Mouse (Mus musculus): Measurements from ENCODE around the gene Sun1. TPM values are rescaled to one million over a fixed set of nuclear protein-coding genes. Genes with fewer than 3 reads are reported as not detected.

Sun1 gene
- total RNA-seq, 2 experiments from 2014 or later = 36.8 to 37.0 TPM

- no peak for DNase-seq (ENCODE audit: low spot score)
Measured at GRCm38 (mm10) chr5:139206525-139206924, 6.1 kb downstream of the Sun1 start.

DNA sequence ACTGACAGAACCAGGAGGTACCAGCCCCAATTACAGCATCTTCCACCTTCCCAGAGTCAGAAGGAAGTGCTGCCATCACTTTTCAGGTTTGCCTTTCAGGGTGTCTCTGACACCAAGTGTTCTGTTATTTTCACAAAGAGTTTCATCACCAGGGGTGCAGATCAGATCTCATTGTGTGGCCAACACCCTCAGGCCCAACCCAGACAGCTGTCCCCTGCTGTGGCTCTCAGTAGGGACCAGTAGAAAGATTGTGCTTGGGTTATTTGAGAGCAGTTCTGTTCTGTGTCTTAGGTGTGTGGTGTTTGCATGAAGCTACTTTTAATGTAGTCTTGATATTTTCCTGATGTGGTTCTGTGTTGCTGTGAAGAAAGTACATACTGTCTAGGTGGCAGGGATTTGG, 7.7 kb downstream of the Sun1 start:
- no peak for DNase-seq (ENCODE audit: low spot score)

- no peak for DNase-seq (ENCODE audit: low spot score)
Measured at GRCm38 (mm10) chr5:139208871-139209684, 8.6 kb downstream of the Sun1 start.

DNA sequence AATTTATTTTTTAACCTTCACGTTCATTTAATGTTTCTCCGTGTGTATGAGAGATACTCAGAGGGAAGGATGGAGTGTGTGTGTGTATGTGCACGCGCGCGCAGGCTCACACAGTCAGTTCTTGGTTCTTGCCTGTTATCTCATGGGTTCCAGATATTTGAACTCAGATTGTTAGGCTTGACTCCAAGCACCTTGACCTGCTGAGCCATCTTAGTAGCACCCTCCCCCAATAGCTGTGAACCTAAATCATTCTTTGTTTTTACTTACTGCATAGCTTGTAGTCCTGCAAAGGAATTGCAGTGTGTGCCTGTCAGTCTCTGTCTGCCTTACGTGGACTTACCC, 9.2 kb downstream of the Sun1 start:
- DNase-seq (ENCODE audit: low spot score) = no peak

DNA sequence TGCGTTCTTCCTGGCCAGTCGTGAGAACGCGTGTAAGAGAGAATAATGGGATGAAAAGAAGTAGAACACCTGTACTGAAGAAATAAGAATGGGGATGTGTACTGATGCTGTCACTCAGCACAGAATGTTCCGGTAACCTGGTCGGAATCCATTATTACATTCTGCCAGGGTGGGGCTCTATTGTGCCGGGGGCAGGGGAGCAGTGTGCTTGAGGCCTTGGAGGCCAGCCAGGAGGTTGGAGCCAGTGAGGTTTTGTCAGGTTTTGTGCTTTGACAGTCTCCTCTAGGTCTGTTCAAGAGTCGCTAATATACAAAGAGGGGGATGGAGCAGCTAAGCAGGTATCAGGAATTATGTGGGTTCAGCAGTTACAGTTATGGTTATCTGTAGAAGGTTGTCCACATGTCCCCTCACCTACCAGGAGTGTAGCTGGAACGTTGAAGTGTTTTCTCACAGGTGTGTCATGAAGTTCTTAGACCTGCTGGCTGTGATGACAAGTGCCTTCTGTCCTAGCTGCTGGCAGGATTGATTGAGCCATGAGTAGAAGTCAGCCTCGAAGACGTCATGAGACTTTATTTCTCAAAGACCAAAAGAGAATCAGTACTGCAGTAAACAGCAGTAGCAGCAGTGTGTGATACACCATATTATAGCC, 11.4 kb downstream of the Sun1 start:
- DNase-seq (ENCODE audit: low spot score) = no peak

DNA sequence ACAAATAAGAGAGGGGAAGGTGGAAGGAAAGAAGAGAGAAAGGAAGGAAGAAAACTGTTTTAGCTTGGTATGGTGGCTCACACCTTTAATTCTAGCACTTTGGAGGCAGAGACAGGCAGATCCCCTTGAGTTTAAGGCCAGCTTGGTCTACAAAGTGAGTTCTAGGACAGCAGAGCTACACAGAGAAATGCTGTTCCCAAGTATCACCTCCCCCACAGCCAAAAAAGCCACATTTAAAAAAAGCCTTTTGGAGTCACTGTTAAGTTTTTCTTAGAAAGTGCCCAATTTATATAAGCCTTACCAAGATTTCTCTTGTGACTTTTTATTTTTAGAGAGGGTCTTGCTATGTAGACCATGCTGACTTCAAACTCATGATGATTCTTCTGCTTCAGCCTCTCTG, 13.9 kb downstream of the Sun1 start:
- no peak for DNase-seq (ENCODE audit: low spot score)

- DNase-seq (ENCODE audit: low spot score) = no peak
Measured at GRCm38 (mm10) chr5:139215184-139215583, 14.7 kb downstream of the Sun1 start.

DNA sequence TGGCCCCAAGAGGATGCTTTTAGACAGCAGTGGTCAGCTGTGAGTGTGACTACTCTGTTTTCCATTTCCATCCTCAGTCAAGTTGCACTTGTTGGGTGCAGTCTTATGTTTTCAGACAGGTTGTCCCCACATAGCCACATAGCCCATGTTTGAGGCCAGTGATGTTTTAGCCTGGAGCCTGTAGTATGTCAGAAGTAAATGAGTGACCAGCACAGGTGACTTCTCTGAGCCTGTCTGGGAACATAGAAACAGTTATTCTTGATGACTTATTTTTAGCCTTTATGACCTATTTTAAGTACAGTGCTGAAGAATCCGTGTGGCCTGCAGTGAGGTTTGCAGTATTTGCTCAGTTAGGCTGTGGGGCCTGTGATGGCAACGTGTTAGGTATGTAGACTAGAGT, 15.7 kb downstream of the Sun1 start:
- no peak for DNase-seq (ENCODE audit: low spot score)

DNA sequence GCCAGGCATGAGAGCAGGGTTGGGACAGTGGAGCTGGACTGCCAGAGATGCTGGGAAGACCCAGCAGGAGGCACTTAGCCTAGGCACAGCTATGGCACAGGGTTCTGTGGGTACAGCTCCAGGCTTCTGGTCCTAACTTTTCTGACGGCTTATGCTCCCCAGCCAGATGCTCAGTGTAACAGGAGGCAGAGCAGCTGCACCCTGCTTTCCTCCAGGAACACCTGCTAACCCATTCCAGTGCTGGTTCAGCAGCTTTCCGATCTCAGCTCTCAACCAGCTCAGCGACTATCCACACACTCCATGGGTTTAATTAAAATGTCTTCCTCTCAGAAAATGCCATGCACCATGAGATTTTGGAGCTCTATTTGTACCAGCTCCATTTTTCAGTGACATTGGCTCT, 16.3 kb downstream of the Sun1 start:
- no peak for DNase-seq (ENCODE audit: low spot score)

- DNase-seq (ENCODE audit: low spot score) = no peak
Measured at GRCm38 (mm10) chr5:139220006-139220515, 19.6 kb downstream of the Sun1 start.

DNA sequence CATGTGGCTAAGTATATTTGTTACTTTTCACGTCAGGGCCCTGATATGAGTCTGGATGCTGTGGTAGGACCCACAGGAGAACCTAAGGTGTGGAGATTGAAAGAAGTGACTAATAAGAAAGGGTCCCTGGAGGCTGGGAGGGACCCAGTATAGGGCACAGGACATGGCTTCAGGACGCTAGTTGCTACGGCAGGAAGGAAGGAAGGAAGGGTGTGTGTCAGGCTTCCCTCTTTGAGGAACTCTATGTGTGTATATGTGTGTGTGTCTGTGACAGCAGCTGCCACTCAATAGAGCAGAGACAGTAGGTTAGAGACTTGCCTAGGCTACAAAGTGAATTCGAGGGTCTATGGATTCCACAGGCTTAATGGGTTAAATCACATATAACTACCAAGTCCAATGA, 20.2 kb downstream of the Sun1 start:
- DNase-seq (ENCODE audit: low spot score) = peak; percentile 30

DNA sequence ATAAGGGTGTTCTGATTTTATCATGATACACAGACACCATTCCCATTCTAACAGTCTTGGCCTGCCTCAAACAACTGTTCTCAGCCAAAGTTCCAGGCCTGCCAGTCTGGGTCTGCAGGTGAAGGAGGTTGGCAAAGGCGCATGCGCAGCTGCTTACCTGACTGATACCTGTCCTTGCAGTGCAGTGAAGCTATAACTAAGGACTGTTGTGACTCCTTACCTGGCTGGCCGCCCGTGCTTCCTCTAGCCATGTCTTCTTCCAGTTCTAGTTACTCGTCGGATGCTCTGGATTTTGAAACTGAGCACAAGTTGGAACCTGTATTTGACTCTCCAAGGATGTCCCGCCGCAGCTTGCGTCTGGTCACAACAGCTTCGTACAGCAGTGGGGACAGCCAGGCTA, 22.9 kb downstream of the Sun1 start:
- no peak for DNase-seq (ENCODE audit: low spot score)

- no peak for DNase-seq (ENCODE audit: low spot score)
Measured at GRCm38 (mm10) chr5:139227236-139227635, 26.8 kb downstream of the Sun1 start.

DNA sequence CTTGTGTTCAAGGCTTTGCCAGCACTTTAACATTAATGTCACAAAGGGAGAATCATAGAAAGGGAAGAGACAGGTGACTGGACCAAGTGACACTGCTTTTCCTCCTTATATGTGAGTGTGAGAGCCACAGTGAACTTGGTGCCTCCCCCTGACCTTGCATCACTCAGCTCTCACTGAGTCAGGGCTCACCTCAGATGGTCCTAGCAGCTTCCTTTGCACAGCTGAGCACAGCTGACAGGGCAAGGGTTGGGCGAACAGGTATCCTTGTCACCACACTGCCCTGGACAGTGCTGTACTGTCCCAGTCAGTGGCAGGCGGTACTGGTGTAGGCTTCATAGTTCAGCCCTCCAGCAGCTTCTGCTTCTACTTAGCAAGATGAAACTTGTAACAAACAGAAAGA, 27.2 kb downstream of the Sun1 start:
- DNase-seq (ENCODE audit: low spot score) = no peak

DNA sequence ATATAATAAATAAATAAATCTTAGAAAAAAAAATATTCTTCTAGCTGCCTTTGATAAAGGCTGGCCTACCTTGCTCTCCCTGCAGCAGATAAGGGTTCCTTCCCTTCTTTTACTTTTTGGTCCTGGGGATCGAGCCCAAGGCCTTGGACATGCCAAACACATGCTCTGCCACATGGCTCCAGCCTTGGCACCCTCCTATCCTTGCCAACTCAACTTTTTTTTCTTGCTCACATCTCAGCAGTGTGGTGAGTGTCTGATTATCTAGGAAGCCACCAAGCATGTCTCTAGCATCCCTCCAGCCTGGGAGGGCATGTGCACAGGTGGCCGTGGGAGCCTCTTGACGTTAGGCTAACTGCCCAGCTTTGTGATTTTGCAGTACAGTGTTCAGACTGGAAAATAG, 27.9 kb downstream of the Sun1 start:
- DNase-seq (ENCODE audit: low spot score) = no peak

DNA sequence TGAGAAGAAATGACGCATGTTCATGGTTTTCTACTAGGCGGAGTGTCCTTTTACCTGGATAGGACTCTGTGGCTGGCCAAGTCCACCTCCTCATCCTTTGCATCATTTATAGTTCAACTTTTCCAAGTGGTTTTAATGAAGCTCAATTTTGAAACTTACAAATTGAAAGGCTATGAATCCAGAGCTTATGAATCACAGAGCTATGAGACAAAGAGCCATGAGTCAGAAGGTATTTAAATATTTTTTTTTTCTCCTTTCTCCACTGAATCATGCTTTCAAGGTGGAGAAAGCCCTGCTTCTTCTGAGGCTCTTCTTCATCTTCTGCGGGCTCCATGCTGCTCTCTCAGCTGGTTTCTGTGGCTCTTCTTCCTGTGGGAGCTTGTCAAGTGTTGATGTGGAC, 29.3 kb downstream of the Sun1 start:
- DNase-seq (ENCODE audit: low spot score) = no peak

GRCm38 (mm10) chr5:139232083-139232482, 31.6 kb downstream of the Sun1 start:
- no peak for DNase-seq (ENCODE audit: low spot score)

- DNase-seq (ENCODE audit: low spot score) = no peak
Measured at GRCm38 (mm10) chr5:139234423-139234822, 34.0 kb downstream of the Sun1 start.

GRCm38 (mm10) chr5:139237436-139237835, 37.0 kb downstream of the Sun1 start:
- DNase-seq (ENCODE audit: low spot score) = no peak

- no peak for DNase-seq (ENCODE audit: low spot score)
Measured at GRCm38 (mm10) chr5:139241022-139241761, 40.8 kb downstream of the Sun1 start.

DNA sequence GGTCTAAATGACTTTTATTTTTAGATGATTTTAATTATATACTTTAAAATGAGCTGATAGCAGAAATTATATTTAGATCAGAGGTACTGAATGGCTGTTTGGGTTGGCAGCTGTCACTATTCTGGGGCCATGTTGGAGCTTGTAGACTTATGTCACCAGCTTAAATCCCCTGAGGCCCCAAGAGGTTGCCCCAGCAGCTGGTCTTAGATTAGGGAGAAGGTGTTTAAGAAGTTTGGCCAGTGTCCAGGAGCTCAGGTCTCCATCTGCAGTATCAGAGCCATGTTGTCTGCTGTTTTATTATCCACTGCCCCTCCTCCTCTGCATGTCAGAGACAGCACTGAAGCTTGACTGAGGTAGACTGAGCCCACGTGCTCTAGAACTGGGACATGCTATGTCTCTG, 42.9 kb downstream of the Sun1 start:
- no peak for DNase-seq (ENCODE audit: low spot score)

DNA sequence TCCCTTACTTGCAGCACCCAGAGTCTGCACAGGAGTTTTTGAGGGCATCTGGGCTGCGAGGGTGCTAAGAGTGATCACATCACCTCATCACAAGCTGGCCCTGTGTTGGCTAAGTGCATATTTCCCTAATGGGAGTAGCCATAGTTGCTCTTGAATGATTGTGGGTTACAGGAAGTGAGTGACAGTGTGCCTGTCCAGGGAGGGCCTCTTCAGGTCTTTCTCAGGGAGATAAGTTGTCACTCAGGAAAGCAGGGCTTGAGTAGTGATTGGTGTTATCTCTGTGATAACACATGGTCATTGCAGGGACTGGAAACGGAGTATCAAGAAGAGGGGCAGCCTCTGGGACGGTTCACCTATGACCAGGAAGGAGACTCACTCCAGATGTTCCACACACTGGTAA, 47.3 kb downstream of the Sun1 start:
- no peak for DNase-seq (ENCODE audit: low spot score)

Measured in gastrocnemius, adult 18-20 months (tissue).